Mouse (Mus musculus) small intestine, adult 2 months (tissue): ENCODE measurements around the gene Abcb6.

ENCODE experiments used
- CTCF ChIP-seq: fragments of 200-500 bp; IDR thresholded peaks from 2 replicates; pipeline ENCODE4 v1.5.1; 2012; ENCODE audit warnings: low read depth, mild to moderate bottlenecking, control low read depth, inconsistent platforms, low read length, moderate library complexity, mixed read lengths; ENCODE audit not compliant: insufficient replicate concordance, insufficient read length; ENCODE audit errors: extremely low read depth
- POLR2A ChIP-seq: fragments of 200-500 bp; IDR thresholded peaks from 2 replicates; pipeline ENCODE4 v1.6.1; 2012; ENCODE audit warnings: low read depth, mild to moderate bottlenecking, control low read depth, inconsistent platforms, low read length, moderate library complexity

DNA sequence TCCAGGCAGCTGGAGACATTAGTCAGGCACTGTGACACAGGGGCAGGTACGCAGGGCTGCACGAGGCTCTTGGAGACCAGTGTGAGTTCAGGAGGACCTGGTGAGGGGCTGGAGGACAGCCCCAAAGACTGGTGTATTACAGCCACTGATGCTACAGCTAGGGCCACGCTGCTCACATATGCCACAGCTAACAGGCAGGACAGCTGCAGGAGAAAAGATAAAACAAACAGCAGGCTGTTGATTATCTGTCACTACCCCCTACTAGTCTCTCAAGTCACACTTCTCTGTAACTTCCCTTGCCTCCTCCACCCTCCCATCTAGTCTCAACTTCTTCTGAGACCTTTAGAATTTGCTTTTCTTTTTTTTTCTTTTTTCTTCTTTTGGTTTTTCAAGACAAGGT lies 43.5 kb downstream of the Abcb6 start:
- TF ChIP-seq POLR2A (no peak), CTCF (no peak)
